Mouse (Mus musculus) testis, adult 2 months (tissue): ENCODE results near the gene Cd1d1.
"Not testable (repeated sequence)": the region's sequence is repeated elsewhere in the genome, so short reads cannot be mapped to it uniquely, and the experiment has no call there.

Source experiments
- CTCF ChIP-seq: fragments of 200-500 bp; IDR thresholded peaks from 2 replicates; pipeline ENCODE4 v1.5.1; 2012; ENCODE audit warnings: low read depth, mild to moderate bottlenecking, inconsistent platforms, low read length, moderate library complexity; ENCODE audit not compliant: control insufficient read depth, insufficient read depth, insufficient replicate concordance
- POLR2A ChIP-seq: fragments of 200-500 bp; IDR thresholded peaks from 2 replicates; pipeline ENCODE4 v1.6.1; 2012; ENCODE audit warnings: low read depth, mild to moderate bottlenecking, inconsistent platforms, low read length, moderate library complexity; ENCODE audit not compliant: control insufficient read depth

GRCm38 (mm10) chr3:87008281-87008680 lies 9.0 kb upstream of the Cd1d1 start:
- not testable (repeated sequence) for TF ChIP-seq CTCF, POLR2A
